Mouse (Mus musculus) bone marrow macrophage, adult 2 months (primary cell): ENCODE results near the gene Grm7. TPM values are rescaled to one million over a fixed set of nuclear protein-coding genes. Genes with fewer than 3 reads are reported as not detected.

Experiments
- H3K27ac ChIP-seq: 2 replicates; pipeline ENCODE4 v1.5.1; 2012; ENCODE audit warnings: low read depth, low read length; ENCODE audit not compliant: insufficient read depth
- H3K4me1 ChIP-seq: 2 replicates; pipeline ENCODE4 v1.6.1; 2012; ENCODE audit warnings: low read length; ENCODE audit not compliant: control insufficient read depth, insufficient read depth
- H3K4me3 ChIP-seq: 2 replicates; pipeline ENCODE4 v1.5.1; 2012; ENCODE audit warnings: mild to moderate bottlenecking, low read length, moderate library complexity; ENCODE audit not compliant: insufficient read depth
- CTCF ChIP-seq: IDR thresholded peaks from 2 replicates; pipeline ENCODE4 v1.5.1; 2012; ENCODE audit warnings: low read depth, mild to moderate bottlenecking, low read length, moderate library complexity
- POLR2A ChIP-seq: IDR thresholded peaks from 2 replicates; pipeline ENCODE4 v1.6.1; 2012; ENCODE audit warnings: mild to moderate bottlenecking, low read depth, low read length, borderline replicate concordance
- polyA plus RNA-seq: library from polyadenylated mRNA; stranded (reverse); fragments of >200 nt; gene quantifications from 2 replicates; pipeline ENCODE4 v1.2.4, GENCODE M21; 2012; ENCODE audit not compliant: missing spikeins, insufficient read depth, insufficient read length

Gene Grm7
- polyA plus RNA-seq, 1 experiment = not detected

GRCm38 (mm10) chr6:110723371-110723770, 78.0 kb downstream of the Grm7 start:
- no peak for TF ChIP-seq POLR2A
- H3K27ac ChIP-seq = no peak overlapping the region
- no peaks in the 10 kb centered on the region for H3K4me1 ChIP-seq
- H3K4me3 ChIP-seq = no peak overlapping the region

GRCm38 (mm10) chr6:110733914-110734313, 88.5 kb downstream of the Grm7 start:
- no peak overlapping the region for H3K27ac ChIP-seq
- no peaks in the 10 kb centered on the region for H3K4me1 ChIP-seq
- H3K4me3 ChIP-seq = no peak overlapping the region
- TF ChIP-seq CTCF = no peak
- TF ChIP-seq POLR2A = no peak

GRCm38 (mm10) chr6:110743981-110744670, 98.7 kb downstream of the Grm7 start:
- H3K4me1 ChIP-seq = no peaks in the 10 kb centered on the region
- no peak overlapping the region for H3K4me3 ChIP-seq
- TF ChIP-seq CTCF = no peak
- no peak for TF ChIP-seq POLR2A
- H3K27ac ChIP-seq = no peak overlapping the region

- no peak overlapping the region for H3K4me3 ChIP-seq
- no peak overlapping the region for H3K27ac ChIP-seq
- no peaks in the 10 kb centered on the region for H3K4me1 ChIP-seq
- no peak for TF ChIP-seq CTCF
- no peak for TF ChIP-seq POLR2A
Observed at GRCm38 (mm10) chr6:110755921-110756320, 110.5 kb downstream of the Grm7 start.

GRCm38 (mm10) chr6:110769588-110769987, 124.2 kb downstream of the Grm7 start:
- H3K4me3 ChIP-seq = no peak overlapping the region
- no peak overlapping the region for H3K27ac ChIP-seq
- TF ChIP-seq POLR2A = no peak
- no peak for TF ChIP-seq CTCF
- no peaks in the 10 kb centered on the region for H3K4me1 ChIP-seq

GRCm38 (mm10) chr6:110772652-110773051, 127.3 kb downstream of the Grm7 start:
- Histone ChIP-seq H3K4me1 (no peaks in the 10 kb centered on the region), H3K4me3 (no peak overlapping the region), H3K27ac (no peak overlapping the region)
- no peak for TF ChIP-seq CTCF
- TF ChIP-seq POLR2A = no peak

GRCm38 (mm10) chr6:110776046-110776445, 130.7 kb downstream of the Grm7 start:
- no peaks in the 10 kb centered on the region for H3K4me1 ChIP-seq
- H3K27ac ChIP-seq = no peak overlapping the region
- TF ChIP-seq POLR2A = no peak
- TF ChIP-seq CTCF = no peak
- no peak overlapping the region for H3K4me3 ChIP-seq

- no peak overlapping the region for H3K4me3 ChIP-seq
- no peak overlapping the region for H3K27ac ChIP-seq
- TF ChIP-seq CTCF = no peak
- TF ChIP-seq POLR2A = no peak
- no peaks in the 10 kb centered on the region for H3K4me1 ChIP-seq
Observed at GRCm38 (mm10) chr6:110785497-110785928, 140.1 kb downstream of the Grm7 start.

GRCm38 (mm10) chr6:110792696-110793095, 147.3 kb downstream of the Grm7 start:
- Histone ChIP-seq H3K27ac (no peak overlapping the region), H3K4me3 (no peak overlapping the region), H3K4me1 (no peaks in the 10 kb centered on the region)
- TF ChIP-seq POLR2A (no peak), CTCF (no peak)

- Histone ChIP-seq H3K27ac (no peak overlapping the region), H3K4me1 (no peaks in the 10 kb centered on the region), H3K4me3 (no peak overlapping the region)
- no peak for TF ChIP-seq CTCF
- TF ChIP-seq POLR2A = no peak
Observed at GRCm38 (mm10) chr6:110807481-110807880, 162.1 kb downstream of the Grm7 start.

GRCm38 (mm10) chr6:110812214-110812613, 166.8 kb downstream of the Grm7 start:
- Histone ChIP-seq H3K4me3 (no peak overlapping the region), H3K27ac (no peak overlapping the region), H3K4me1 (no peaks in the 10 kb centered on the region)
- TF ChIP-seq POLR2A = no peak
- no peak for TF ChIP-seq CTCF
